Mouse (Mus musculus): ENCODE measurements at regions not wholly inside any gene's neighbourhood (a gene's known extent, or its start where the extent isn't known, plus 50 kb on each side); places are given as distances from the start of the nearest gene placed in this dataset.

- no peak for TF ChIP-seq CTCF (IDR thresholded peaks at IDR 0.05; ENCODE audit: low read depth, low read length)
- TF ChIP-seq EP300 (IDR thresholded peaks at IDR 0.05; ENCODE audit: insufficient read depth, low read depth, low read length), result no peak
- TF ChIP-seq POLR2A (IDR thresholded peaks at IDR 0.05; ENCODE audit: insufficient read depth, low read length), result no peak
Measured at GRCm38 (mm10) chr2:18524387-18524786, 131.8 kb upstream of the Dnajc1 start.
